Mouse (Mus musculus) heart, adult 2 months (tissue): ENCODE results near the gene Snd1.

ENCODE experiments used
- EP300 ChIP-seq: fragments of 200-500 bp; IDR thresholded peaks from 2 replicates; pipeline ENCODE4 v1.6.1; 2011; ENCODE audit warnings: low read depth, low read length, control low read depth; ENCODE audit not compliant: insufficient read depth
- POLR2A ChIP-seq: fragments of 200-500 bp; IDR thresholded peaks from 2 replicates; pipeline ENCODE4 v1.6.1; 2011; ENCODE audit warnings: mild to moderate bottlenecking, low read depth, low read length, control low read depth; ENCODE audit not compliant: insufficient read depth

DNA sequence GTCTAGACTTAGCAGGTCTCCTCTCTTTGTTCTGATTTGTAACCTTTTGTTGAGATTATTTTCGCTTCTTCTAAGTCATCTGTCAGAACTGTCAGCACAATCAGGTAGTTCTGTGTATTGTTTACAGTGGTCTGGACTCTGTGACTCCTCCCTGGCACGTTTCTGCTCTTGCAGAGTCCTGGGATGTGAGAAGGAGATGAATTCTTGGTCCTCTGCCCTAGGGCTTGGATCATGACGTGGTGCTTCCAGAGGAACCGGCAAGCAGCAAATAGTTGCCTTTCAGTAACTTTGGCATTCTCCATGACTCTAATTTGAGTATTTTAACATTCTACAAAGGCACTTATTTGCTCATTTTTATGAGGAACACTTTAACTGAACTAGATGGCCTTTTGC lies 242.9 kb downstream of the Snd1 start:
- TF ChIP-seq POLR2A = no peak
- no peak for TF ChIP-seq EP300
